Mouse (Mus musculus) mature B cell (primary cell): ENCODE measurements around the gene Agtr1a.

Source experiments
- in situ Hi-C: fragments of 300-500 bp; cut with MboI; formaldehyde crosslinking; loops from 2 replicates; pipeline ENCODE4 v1.14.3; 2019

Agtr1a gene

DNA sequence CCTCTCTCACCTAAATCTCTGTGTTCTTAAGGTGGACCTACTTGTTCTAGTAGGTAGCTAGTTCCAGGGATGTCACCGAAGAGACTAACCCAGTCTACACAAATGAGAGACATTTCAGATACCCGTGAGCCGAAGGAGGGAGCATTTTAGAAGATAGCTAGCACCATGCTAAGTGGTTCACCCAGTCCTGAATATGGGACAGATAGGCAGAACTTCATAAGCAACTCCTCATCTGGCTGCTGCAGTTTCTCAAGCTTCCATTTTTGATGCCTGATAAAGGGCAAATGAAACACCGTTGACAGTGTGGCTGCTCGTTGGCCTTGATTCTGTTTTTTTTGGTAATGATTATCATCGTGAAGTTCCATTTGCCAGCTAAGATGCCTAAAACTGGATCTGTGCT lies 25.8 kb downstream of the Agtr1a start:
- in situ Hi-C loops = no loop called here

DNA sequence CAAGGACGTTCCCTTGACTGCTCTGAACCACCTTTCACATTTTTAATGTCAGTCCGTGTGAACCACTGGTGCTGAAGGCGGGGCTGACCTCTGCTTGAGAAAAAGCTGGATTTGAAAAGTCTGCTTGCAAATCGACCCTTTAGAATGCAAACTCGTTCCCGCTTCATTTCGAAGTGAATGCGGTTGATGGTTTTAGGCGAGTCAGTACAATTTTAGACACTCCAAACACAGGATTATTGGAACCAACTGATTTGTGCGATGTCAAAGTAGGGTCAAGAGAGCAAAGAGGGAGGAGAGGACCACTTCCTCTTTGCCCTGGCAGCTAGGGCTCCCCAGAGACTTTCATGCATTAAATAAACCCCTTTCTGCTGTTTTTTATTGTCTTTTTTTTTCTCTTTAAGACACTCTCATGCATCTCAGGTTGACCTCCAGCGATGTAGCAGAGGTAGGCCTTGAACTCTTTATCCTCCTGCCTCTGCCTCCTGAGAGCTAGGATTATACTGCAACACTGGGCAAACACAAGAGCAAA lies 27.9 kb downstream of the Agtr1a start:
- in situ Hi-C loops = no loop called here

- in situ Hi-C loops = no loop called here
Observed at GRCm38 (mm10) chr13:30364780-30365179, 28.5 kb downstream of the Agtr1a start.

- in situ Hi-C loops = no loop called here
Observed at GRCm38 (mm10) chr13:30365378-30365777, 29.1 kb downstream of the Agtr1a start.

DNA sequence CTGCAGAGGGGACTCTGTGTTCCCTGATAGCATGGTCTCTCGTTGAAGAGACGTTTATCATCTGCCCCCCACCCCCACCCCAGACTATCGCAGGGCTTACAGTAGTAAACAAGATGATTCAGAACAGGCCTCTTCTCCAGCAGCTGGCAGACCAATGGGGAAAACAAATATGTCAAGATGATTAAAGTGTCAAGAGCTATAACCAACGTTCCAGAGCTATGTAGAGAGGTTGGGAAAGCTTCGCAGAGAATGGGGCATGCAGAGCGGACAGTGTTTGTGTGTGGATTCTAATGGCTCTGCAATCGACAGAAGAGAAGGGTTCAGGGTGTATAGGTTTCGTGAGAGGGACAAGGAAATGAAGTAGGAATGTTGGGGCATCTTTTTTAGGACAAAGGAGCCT lies 31.9 kb downstream of the Agtr1a start:
- in situ Hi-C loops = no loop called here

- in situ Hi-C loops = no loop called here
Observed at GRCm38 (mm10) chr13:30368746-30369145, 32.5 kb downstream of the Agtr1a start.

GRCm38 (mm10) chr13:30378868-30379267 lies 42.6 kb downstream of the Agtr1a start:
- in situ Hi-C loops = no loop called here

GRCm38 (mm10) chr13:30385183-30385582 lies 48.9 kb downstream of the Agtr1a start:
- in situ Hi-C loops = no loop called here

GRCm38 (mm10) chr13:30394123-30394522 lies 57.9 kb downstream of the Agtr1a start:
- in situ Hi-C loops = no loop called here

DNA sequence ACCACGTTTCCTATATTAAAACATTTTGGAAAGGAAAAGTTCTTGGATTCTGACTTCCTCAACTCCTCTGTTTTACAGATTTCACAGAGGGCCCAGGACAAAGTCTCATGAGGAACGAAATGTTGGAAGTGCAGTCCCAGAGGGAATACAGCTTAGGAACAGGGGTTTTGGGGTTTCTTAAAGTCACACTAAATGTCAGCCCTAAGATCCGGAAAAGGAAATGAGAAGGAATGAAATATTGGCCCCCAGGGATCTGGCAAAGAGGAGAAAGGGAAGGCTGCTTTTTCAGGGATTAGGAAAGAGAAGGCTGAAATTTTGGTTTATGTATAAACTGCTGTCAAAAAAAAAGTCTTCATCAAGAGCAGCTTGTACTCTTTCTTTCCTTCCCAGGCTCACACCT lies 60.2 kb downstream of the Agtr1a start:
- in situ Hi-C loops = no loop called here

- in situ Hi-C loops = no loop called here
Observed at GRCm38 (mm10) chr13:30398852-30399251, 62.6 kb downstream of the Agtr1a start.

GRCm38 (mm10) chr13:30400621-30401020 lies 64.4 kb downstream of the Agtr1a start:
- in situ Hi-C loops = no loop called here

GRCm38 (mm10) chr13:30403874-30404273 lies 67.6 kb downstream of the Agtr1a start:
- in situ Hi-C loops = no loop called here

- in situ Hi-C loops = no loop called here
Observed at GRCm38 (mm10) chr13:30418611-30419010, 82.4 kb downstream of the Agtr1a start.

GRCm38 (mm10) chr13:30427008-30427407 lies 90.8 kb downstream of the Agtr1a start:
- in situ Hi-C loops = no loop called here

- in situ Hi-C loops = no loop called here
Observed at GRCm38 (mm10) chr13:30427436-30427835, 91.2 kb downstream of the Agtr1a start.
